Mouse (Mus musculus) G1E (cell line): ENCODE results near the gene Slc25a47.

Source experiments
- CTCF ChIP-seq: IDR thresholded peaks from 2 replicates; pipeline ENCODE4 v1.5.1; 2012; ENCODE audit warnings: low read depth, low read length, inconsistent platforms, mixed read lengths
- GATA1 ChIP-seq: IDR thresholded peaks from 2 replicates; pipeline ENCODE4 v1.6.1; 2012; ENCODE audit warnings: borderline replicate concordance, low read length, inconsistent platforms, mixed read lengths
- GATA2 ChIP-seq: IDR thresholded peaks from 2 replicates; pipeline ENCODE4 v1.6.1; 2012; ENCODE audit warnings: low read depth, low read length, inconsistent platforms, borderline replicate concordance
- POLR2AphosphoS5 ChIP-seq: IDR thresholded peaks from 2 replicates; pipeline ENCODE4 v1.6.1; 2012; ENCODE audit warnings: low read depth, low read length, inconsistent platforms; ENCODE audit not compliant: insufficient replicate concordance
- TAL1 ChIP-seq: conservative IDR thresholded peaks from 2 replicates; pipeline ENCODE4 v1.6.1; 2012; ENCODE audit warnings: low read depth, low read length, inconsistent platforms, mixed read lengths

GRCm38 (mm10) chr12:108834786-108835185 lies 1.1 kb upstream of the Slc25a47 start:
- TF ChIP-seq CTCF: no peak
- no peak for TF ChIP-seq TAL1
- TF ChIP-seq POLR2AphosphoS5: no peak
- no peak for TF ChIP-seq GATA1
- TF ChIP-seq GATA2: no peak
